Mouse (Mus musculus): Measurements from ENCODE around the gene Lrrc19.

Lrrc19 gene

GRCm38 (mm10) chr4:94592709-94593108, 57.2 kb downstream of the Lrrc19 start:
- intact Hi-C loops (cut with DNase I): no loop called here

GRCm38 (mm10) chr4:94591765-94592381, 58.1 kb downstream of the Lrrc19 start:
- intact Hi-C loops (cut with DNase I): no loop called here

Small RNA genes lying within 50 kb of the gene (microRNA-seq; reads per million reads assigned to microRNA genes)
- gene Mir872: 1,251 to 1,380 reads per million in 2 experiments

All from adrenal gland (tissue).